Comparison of ENCODE assay signal across 9 mouse cellular contexts in genomic region chr6:39872901-39873591, GRCm38 (mm10). TPM values are rescaled to one million over a fixed set of nuclear protein-coding genes. Genes with fewer than 3 reads are reported as not detected.
DNase-seq lines count a peak whose midpoint lies in the region; ATAC-seq lines count a peak whose summit lies in the region.
"Had no signal": no experiment of that assay in that cellular context is flagged by ENCODE, and none has a peak within 500 bp of the region (broad histone marks: within the 10 kb centered on the region; RNA-seq: fewer than 3 reads in every experiment).

Tmem178b (plus strand) TSS chr6:39873271.

- peaks cover 68% of the 10 kb centered on the region for H3K27me3 ChIP-seq in kidney, embryonic 16.5 days (ENCODE audit: insufficient read depth, low read length)
- peaks cover 78% of the 10 kb centered on the region for H3K27me3 ChIP-seq in liver, embryonic 12.5 days (replicated peaks)

- peaks cover 29% of the 10 kb centered on the region for H3K4me1 ChIP-seq in kidney, embryonic 16.5 days (ENCODE audit: insufficient read depth, low read length)
- 0 out of 2 replicates have a peak, but pooled peaks cover 9% of the 10 kb centered on the region for H3K4me1 ChIP-seq in liver, embryonic 12.5 days

- peak within 1 kb of the TSS; percentile 97 for H3K4me2 ChIP-seq in kidney, embryonic 16.5 days (replicated peaks; ENCODE audit: low read depth, low read length)
- peak within 1 kb of the TSS; percentile 63 for H3K4me2 ChIP-seq in liver, embryonic 12.5 days

- H3K27ac ChIP-seq in kidney, embryonic 16.5 days (ENCODE audit: low read length) = no peak within 1 kb of the TSS
- no peak within 1 kb of the TSS for H3K27ac ChIP-seq in liver, embryonic 12.5 days
- H3K27ac ChIP-seq: macrophage had no signal

- ATAC-seq in common myeloid progenitor, adult 5-6 weeks (replicated peaks; ENCODE audit: low read depth, poor library complexity, severe bottlenecking) = 0 out of 2 replicates have a peak, but pooled peaks have one; percentile 39
- peak; percentile 29 for ATAC-seq in kidney, embryonic 16.5 days (ENCODE audit: low FRiP score, low TSS enrichment)
- no peak for ATAC-seq in liver, embryonic 12.5 days

- H3K4me3 ChIP-seq in kidney, embryonic 16.5 days (ENCODE audit: low read length) = peak within 1 kb of the TSS; percentile 56
- peak within 1 kb of the TSS; percentile 37 for H3K4me3 ChIP-seq in liver, embryonic 12.5 days

- no peaks in the 10 kb centered on the region for H3K36me3 ChIP-seq in kidney, embryonic 16.5 days (ENCODE audit: insufficient read depth, low read length)
- no peaks in the 10 kb centered on the region for H3K36me3 ChIP-seq in liver, embryonic 12.5 days

- H3K9ac ChIP-seq in kidney, embryonic 16.5 days (replicated peaks; ENCODE audit: low read length) = peak within 1 kb of the TSS; percentile 44
- no peak within 1 kb of the TSS for H3K9ac ChIP-seq in liver, embryonic 12.5 days

- peak; percentile 7 for DNase-seq in ovary, postnatal 10 days (ENCODE audit: low spot score)
- DNase-seq in ovary, postnatal 14 days (ENCODE audit: low spot score) = no peak
- DNase-seq in gastrocnemius, postnatal 25 days = peak; percentile 16
- DNase-seq in right cerebral cortex, postnatal 36 days (ENCODE audit: low spot score in 2 of 2) = peak; percentile 18 to 21
- DNase-seq in thymus, postnatal 10 days (ENCODE audit: low spot score in 2 of 2) = no peak

- H3K9me3 ChIP-seq in kidney, embryonic 16.5 days (ENCODE audit: low read length) = no peaks in the 10 kb centered on the region
- H3K9me3 ChIP-seq in liver, embryonic 12.5 days (replicated peaks) = no peaks in the 10 kb centered on the region

- WGBS in kidney, embryonic 16.5 days = under 1% methylated on average over 63 of the region's 63 CpGs
- WGBS in liver, embryonic 12.5 days (ENCODE audit: insufficient replicate concordance) = 2% methylated on average over 62 of the region's 63 CpGs

RNA-seq across cellular contexts. Expression of gene Tmem178b, which starts in this region (rescaled TPM):
- total RNA-seq in common myeloid progenitor, adult 5-6 weeks (2017) = not detected in 2 replicates
- 1 to 10 TPM; 3.3 to 3.4 TPM for total RNA-seq in gastrocnemius, postnatal 25 days (2021)
- 0.07 and 0.08 TPM in 2 replicates for polyA plus RNA-seq in kidney, embryonic 16.5 days (2015; fragmentation: Nextera tagmentation; extraction: Ambion mirVana)
- not detected in 2 replicates for polyA plus RNA-seq in liver, embryonic 12.5 days (2016; fragmentation: Nextera tagmentation; extraction: Ambion mirVana)
- polyA plus RNA-seq: macrophage had no signal

Comparison
In these comparisons a context has a peak if more than half of its experiments do, and no peak if none do; other contexts are left out.
1. DNase-seq: peak in ovary, postnatal 10 days (single experiment), gastrocnemius, postnatal 25 days (single experiment) and right cerebral cortex, postnatal 36 days (2 of 2); none in ovary, postnatal 14 days (single experiment) and thymus, postnatal 10 days (0 of 2).
2. Peak in ATAC-seq in common myeloid progenitor, adult 5-6 weeks; RNA of the gene not detected or under 1 TPM.
3. Peak in ATAC-seq, H3K4me3 ChIP-seq, H3K9ac ChIP-seq and H3K4me2 ChIP-seq in kidney, embryonic 16.5 days; RNA of the gene not detected or under 1 TPM.